Mouse (Mus musculus) T-helper 17 cell (primary cell): ENCODE data around the gene Tbc1d2.

Experiments used
- in situ Hi-C, 2 experiments: fragments of 300-600 bp; cut with MboI, MseI; formaldehyde crosslinking; loops; 1 replicate in 1 of 2; 2 replicates in 1 of 2; pipeline ENCODE4 v1.15.1; 2025; ENCODE audit warnings: high pct_unique_total_duplicates in 2 of 2

Tbc1d2 gene

DNA sequence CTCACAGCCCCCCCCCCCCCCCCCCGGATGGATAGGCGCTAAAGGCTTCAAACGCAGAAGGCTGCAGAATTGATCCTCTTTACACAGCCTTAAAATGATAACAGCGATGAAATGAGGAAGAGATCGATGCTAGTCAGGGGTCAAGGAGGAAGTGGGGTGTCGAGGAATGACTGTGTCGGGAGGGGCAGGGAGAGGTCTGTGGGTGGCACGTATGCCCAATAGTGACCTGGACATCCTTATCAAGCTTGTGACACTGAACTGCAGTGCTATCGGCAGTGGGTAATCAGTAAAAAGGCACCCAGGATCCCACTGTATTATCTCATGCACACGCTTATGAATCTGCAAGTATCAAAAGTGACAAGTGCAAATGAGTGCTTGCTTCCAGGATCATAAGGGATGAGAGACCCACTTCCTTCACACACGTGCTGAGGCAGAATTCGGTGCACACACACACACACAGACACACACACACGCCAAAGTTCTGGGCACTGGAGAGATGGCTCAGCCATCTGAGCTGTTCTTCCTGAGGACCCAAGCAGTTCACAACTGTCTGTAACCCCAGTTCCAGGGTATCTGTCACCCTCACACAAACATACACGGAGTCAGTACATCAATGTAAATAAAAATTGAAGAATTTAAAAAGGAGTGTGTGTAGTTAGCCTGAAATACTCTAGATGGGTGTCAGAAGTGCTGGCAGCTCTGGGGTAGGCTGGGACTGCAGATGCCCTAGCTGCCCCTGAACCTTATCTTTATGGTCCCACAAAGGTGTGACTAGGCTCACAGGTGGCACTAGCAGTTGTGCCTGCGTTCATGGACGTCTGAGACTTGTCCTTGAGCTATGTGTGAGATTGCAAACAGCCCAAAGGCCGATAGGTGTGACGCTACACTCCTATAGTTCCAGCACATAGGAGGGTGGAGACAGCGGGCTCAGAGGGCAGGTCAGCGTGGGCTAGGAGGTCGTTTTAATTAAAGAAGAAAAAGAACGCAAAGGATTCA, 91.0 kb downstream of the Tbc1d2 start:
- in situ Hi-C loops: no loop called here

DNA sequence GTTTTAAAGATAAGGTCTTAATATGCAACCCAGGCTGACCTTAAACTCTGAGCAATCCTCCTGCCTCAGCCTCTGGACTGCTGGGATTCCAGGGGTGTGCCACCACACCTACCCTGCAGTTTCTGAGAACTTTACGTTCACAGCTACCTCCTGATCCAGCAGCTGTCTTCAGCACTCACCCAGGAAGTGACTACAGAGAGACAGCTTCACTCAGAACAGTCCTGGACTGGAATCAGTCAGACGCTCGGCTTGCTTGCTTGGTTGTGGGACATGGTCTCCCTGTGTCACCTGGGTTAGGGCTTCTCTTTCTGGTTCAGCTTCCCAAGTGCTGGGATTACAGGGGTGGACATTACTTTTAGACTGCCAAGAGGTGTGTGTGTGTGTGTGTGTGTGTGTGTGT, 93.1 kb downstream of the Tbc1d2 start:
- in situ Hi-C loops: no loop called here

GRCm38 (mm10) chr4:46555762-46556161, 94.2 kb downstream of the Tbc1d2 start:
- in situ Hi-C loops: no loop called here
